Mouse (Mus musculus) 416B (cell line): ENCODE measurements around the gene Spdye4a.
"Not testable (repeated sequence)": the region's sequence is repeated elsewhere in the genome, so short reads cannot be mapped to it uniquely, and the experiment has no call there.

ENCODE experiments used
- DNase-seq: peaks from one replicate; pipeline ENCODE4 v3.0.0; 2011; ENCODE audit warnings: low read depth

Spdye4a gene

GRCm38 (mm10) chr5:143235028-143235693, 8.5 kb upstream of the Spdye4a start, which contains the start of gene Zfp12:
Gene Zfp12, plus strand, starts transcription at chr5:143235163.
- DNase-seq = peak; percentile 96

DNA sequence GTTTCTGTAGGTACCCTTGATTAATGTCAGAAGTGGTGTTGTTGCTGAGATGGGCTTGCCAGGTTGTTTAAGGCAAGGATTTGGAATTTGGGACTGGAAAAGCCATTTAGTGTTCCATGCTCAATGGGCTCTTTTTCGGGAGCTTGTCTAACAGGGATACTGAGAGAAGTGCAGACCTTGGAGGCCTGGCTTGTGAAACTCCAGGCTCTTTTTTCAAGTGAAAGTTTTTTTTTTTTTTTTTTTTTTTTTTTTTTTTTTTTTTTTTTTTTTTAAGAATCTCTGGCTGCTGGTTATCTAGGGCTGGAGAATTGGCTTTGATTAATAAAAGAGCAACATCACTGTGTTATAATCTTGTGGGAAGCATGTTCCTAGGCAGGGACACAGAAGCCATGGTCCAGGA, 4.4 kb downstream of the Spdye4a start:
- no peak for DNase-seq

DNA sequence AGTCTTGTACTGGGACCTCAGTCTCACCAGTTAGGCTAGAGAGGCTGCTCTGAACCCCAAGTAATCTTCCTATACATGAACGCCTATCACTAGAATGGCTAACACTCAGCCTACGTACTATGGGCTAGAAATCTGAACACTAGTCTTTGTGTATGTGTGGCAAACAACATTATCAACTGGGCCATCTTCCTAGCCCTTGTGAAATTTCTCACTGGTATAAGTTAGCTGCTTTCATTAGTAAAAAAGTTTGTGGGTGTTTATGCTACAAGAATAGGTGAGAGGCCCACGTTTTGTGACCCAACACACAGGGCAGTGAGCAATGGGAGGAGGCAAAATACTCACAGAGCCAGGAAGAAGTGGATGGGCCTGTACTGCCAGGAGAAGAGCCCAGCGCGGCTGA, 5.7 kb downstream of the Spdye4a start:
- DNase-seq = no peak

DNA sequence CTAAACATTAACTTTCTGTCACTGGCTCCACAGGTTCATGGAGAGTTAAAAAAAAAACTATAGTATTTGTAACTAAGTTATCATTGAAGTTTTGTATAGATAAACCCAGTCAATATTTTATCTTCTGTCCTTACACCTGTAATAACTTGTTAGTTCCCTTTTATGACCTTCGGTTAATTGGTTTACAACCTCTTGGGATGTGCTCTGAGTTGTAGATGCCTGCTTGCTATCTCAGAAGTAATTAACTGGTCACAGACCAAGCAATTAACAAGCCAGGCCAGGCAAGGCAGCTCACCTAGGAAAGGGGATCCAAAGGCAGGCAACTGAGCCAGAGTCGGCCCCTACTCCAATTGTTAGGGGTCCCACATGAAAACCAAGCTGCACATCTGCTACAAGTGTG, 12.9 kb downstream of the Spdye4a start:
- DNase-seq = no peak

GRCm38 (mm10) chr5:143205015-143205414, 21.7 kb downstream of the Spdye4a start:
- no peak for DNase-seq

- DNase-seq = no peak
Measured at GRCm38 (mm10) chr5:143196506-143196905, 30.2 kb downstream of the Spdye4a start.

GRCm38 (mm10) chr5:143195166-143195565, 31.5 kb downstream of the Spdye4a start:
- DNase-seq = no peak

DNA sequence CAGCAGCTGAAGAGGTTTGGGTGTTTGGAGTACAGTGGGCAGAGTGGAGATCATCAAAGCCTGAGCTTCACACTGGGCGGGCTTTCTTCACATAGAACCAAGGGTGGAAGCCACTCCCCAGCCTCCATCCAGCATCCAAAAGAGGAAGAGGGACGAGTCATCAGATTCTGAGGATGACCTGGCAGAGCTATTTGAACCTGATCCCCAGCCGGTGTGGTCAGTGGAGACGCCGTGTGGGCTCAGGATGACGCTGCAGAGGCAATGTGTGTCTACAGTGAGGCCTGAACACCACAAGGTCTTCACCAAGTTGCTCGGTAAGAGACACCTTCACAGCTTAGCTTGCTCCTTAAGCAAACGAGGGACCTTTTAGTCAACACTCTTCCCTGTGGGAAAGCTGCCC, 31.9 kb downstream of the Spdye4a start:
- DNase-seq = peak; percentile 31

DNA sequence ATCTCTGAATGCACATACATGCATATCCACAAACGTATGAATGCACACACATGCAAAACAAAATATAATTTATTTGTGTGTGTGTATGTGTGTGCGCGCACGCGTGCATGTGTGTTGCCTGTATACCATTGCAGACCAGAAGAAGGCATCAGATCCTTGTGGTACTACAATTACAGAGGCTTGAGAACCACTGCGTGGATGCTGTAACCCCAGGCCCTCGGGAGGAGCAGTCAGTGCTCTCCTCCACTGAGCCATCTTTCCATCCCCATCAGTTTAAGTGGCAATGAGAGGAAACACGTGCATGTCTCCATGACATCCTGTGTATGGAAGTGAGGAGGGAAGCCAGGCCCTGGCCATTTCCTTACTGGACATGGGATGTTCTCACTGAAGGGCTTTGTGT, 33.9 kb downstream of the Spdye4a start:
- no peak for DNase-seq

GRCm38 (mm10) chr5:143188014-143188413, 38.7 kb downstream of the Spdye4a start:
- not testable (repeated sequence) for DNase-seq

GRCm38 (mm10) chr5:143180255-143181076, 46.2 kb downstream of the Spdye4a start, which contains the start of the genes Rbak and Spdye4b:
Gene Rbak, minus strand, starts transcription at chr5:143180775.
Gene Spdye4b, plus strand, starts transcription at chr5:143181017.
- peak; percentile 96 for DNase-seq

DNA sequence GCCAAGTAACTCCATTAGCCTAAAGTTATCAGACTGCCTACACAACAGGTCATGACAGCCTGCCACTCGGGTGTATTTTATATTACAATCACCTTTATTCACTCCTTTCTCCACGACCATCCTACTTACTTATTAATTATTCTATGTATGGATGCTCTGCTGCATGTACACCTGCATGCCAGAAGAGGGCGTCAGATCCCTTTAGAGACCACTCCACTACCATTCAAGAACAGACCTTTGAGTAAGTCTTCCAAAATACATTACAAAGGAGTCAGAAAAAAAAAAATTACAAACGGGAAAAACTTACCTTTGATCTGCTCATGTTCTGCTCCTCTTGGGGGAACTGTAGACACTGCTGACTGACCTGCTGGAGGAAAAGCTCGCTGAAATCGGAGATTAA, 47.5 kb downstream of the Spdye4a start:
- DNase-seq = peak; percentile 75

GRCm38 (mm10) chr5:143177541-143178200, 49.0 kb downstream of the Spdye4a start:
- peak; percentile 54 for DNase-seq

DNA sequence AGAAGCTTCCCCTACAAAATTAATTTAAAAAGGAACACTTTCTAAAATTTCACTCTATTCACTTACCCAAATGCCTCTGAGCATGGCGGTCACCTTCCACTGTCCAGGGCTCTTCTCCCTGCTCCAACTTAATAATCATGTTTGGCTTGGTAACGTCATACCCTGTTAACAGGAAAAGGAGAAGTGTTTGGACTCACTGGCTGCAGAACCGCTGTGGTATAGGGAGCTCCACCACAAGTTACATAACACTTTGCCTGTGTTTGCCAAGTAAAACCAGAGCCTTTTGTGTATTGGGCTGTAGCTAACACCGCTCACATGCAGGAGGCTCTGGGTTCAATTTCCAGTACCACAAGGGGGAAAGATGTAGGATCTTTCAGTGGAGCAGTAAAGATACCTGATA, 50.7 kb downstream of the Spdye4a start:
- DNase-seq = peak; percentile 55
